8 mouse cellular contexts compared by ENCODE assay signal in genomic region chr15:94325509-94326181, GRCm38 (mm10).
DNase-seq lines count a peak whose midpoint lies in the region; ATAC-seq and TF ChIP-seq lines count a peak whose summit lies in the region.

No protein-coding gene starts in this region.

- no peak overlapping the region; the same call in 1 of the 2 replicates for H3K4me2 ChIP-seq in midbrain, embryonic 13.5 days (replicated peaks)
- H3K4me2 ChIP-seq in midbrain, embryonic 15.5 days = no peak overlapping the region

- 51% methylated on average over 13 of the region's 13 CpGs for WGBS in midbrain, embryonic 13.5 days
- 46% methylated on average over 13 of the region's 13 CpGs for WGBS in midbrain, embryonic 15.5 days
- WGBS in heart, adult 2 months = 35% methylated on average over 13 of the region's 13 CpGs

- no peaks in the 10 kb centered on the region for H3K36me3 ChIP-seq in midbrain, embryonic 13.5 days
- H3K36me3 ChIP-seq in midbrain, embryonic 15.5 days (replicated peaks) = no peaks in the 10 kb centered on the region
- no peaks in the 10 kb centered on the region for H3K36me3 ChIP-seq in heart, adult 2 months (ENCODE audit: control insufficient read depth, insufficient read depth, low read length)

- peak; percentile 43 to 63 for DNase-seq in cerebellum, postnatal 14 days
- DNase-seq in heart, adult 2 months = peak; percentile 59 to 62
- DNase-seq in kidney, postnatal 10 days = peak; percentile 90
- peak; percentile 58 for DNase-seq in retina, postnatal 1 day
- no peak for DNase-seq in embryo, embryonic 10.5 days (ENCODE audit: low spot score)
- no peak for DNase-seq in left cerebral cortex, adult 9 months (ENCODE audit: low spot score in 2 of 2)

- H3K4me1 ChIP-seq in midbrain, embryonic 13.5 days (replicated peaks) = peaks cover 13% of the 10 kb centered on the region
- H3K4me1 ChIP-seq in midbrain, embryonic 15.5 days = peaks cover 10% of the 10 kb centered on the region
- no peaks in the 10 kb centered on the region for H3K4me1 ChIP-seq in heart, adult 2 months (ENCODE audit: control insufficient read depth, insufficient read depth, low read length)

- no peak for TF ChIP-seq CTCF in heart, adult 2 months (IDR thresholded peaks at IDR 0.05)

- peak; percentile 68; the same call in 1 of the 2 replicates for ATAC-seq in midbrain, embryonic 13.5 days
- ATAC-seq in midbrain, embryonic 15.5 days (replicated peaks) = no peak

- no peak overlapping the region for H3K9ac ChIP-seq in midbrain, embryonic 13.5 days (replicated peaks)
- H3K9ac ChIP-seq in midbrain, embryonic 15.5 days = no peak overlapping the region
- H3K9ac ChIP-seq in heart, adult 2 months (ENCODE audit: low read depth, low read length) = no peak overlapping the region

- intact Hi-C loops in heart, adult 2 months (cut with DNase I) = no loop called here

- no peak for TF ChIP-seq POLR2A in heart, adult 2 months (IDR thresholded peaks at IDR 0.05; ENCODE audit: insufficient read depth, low read depth, low read length)

- 0 out of 2 replicates have a peak overlapping the region, but pooled peaks have one; percentile 11 for H3K27ac ChIP-seq in midbrain, embryonic 13.5 days
- H3K27ac ChIP-seq in midbrain, embryonic 15.5 days = no peak overlapping the region
- no peak overlapping the region for H3K27ac ChIP-seq in heart, adult 2 months

- H3K79me2 ChIP-seq in heart, adult 2 months (replicated peaks; ENCODE audit: control insufficient read depth, insufficient read depth, low read length) = no peaks in the 10 kb centered on the region

- no peak overlapping the region for H3K4me3 ChIP-seq in midbrain, embryonic 13.5 days (replicated peaks)
- no peak overlapping the region for H3K4me3 ChIP-seq in midbrain, embryonic 15.5 days
- no peak overlapping the region for H3K4me3 ChIP-seq in heart, adult 2 months

- H3K27me3 ChIP-seq in midbrain, embryonic 13.5 days = no peaks in the 10 kb centered on the region
- no peaks in the 10 kb centered on the region for H3K27me3 ChIP-seq in midbrain, embryonic 15.5 days (replicated peaks)
- no peaks in the 10 kb centered on the region for H3K27me3 ChIP-seq in heart, adult 2 months (ENCODE audit: control insufficient read depth, insufficient read depth, low read length)

- no peaks in the 10 kb centered on the region for H3K9me3 ChIP-seq in midbrain, embryonic 13.5 days
- H3K9me3 ChIP-seq in midbrain, embryonic 15.5 days = no peaks in the 10 kb centered on the region

- TF ChIP-seq EP300 in heart, adult 2 months (IDR thresholded peaks at IDR 0.05; ENCODE audit: insufficient read depth, low read depth, low read length) = no peak

Comparison
In these comparisons a context has a peak if more than half of its experiments do, and no peak if none do; other contexts are left out.
1. DNase-seq: peak in cerebellum, postnatal 14 days (2 of 2), heart, adult 2 months (2 of 2), kidney, postnatal 10 days (single experiment) and retina, postnatal 1 day (single experiment); none in embryo, embryonic 10.5 days (single experiment) and left cerebral cortex, adult 9 months (0 of 2).